Mouse (Mus musculus) ES-Bruce4 (cell line): ENCODE data around the gene 1700012B07Rik. TPM values are rescaled to one million over a fixed set of nuclear protein-coding genes. Genes with fewer than 3 reads are reported as not detected.

Experiments
- H3K27ac ChIP-seq: 2 replicates; pipeline ENCODE4 v1.5.1; 2012; ENCODE audit warnings: low read length, inconsistent platforms; ENCODE audit not compliant: insufficient read depth
- H3K27me3 ChIP-seq: 2 replicates; pipeline ENCODE4 v1.6.1; 2012; ENCODE audit warnings: mild to moderate bottlenecking, low read length, inconsistent platforms; ENCODE audit not compliant: control insufficient read depth, poor library complexity, insufficient read depth, severe bottlenecking
- H3K36me3 ChIP-seq: 2 replicates; pipeline ENCODE4 v1.6.1; 2012; ENCODE audit warnings: inconsistent platforms, mild to moderate bottlenecking, low read length, moderate library complexity; ENCODE audit not compliant: control insufficient read depth, poor library complexity, insufficient read depth, severe bottlenecking
- H3K4me1 ChIP-seq: one replicate; pipeline ENCODE4 v1.8.1; 2011; ENCODE audit warnings: low read length; ENCODE audit not compliant: control insufficient read depth, insufficient read depth
- H3K4me3 ChIP-seq: 2 replicates; pipeline ENCODE4 v1.5.1; 2011; ENCODE audit warnings: low read depth, mild to moderate bottlenecking, low read length
- H3K9ac ChIP-seq: 2 replicates; pipeline ENCODE4 v1.6.1; 2012; ENCODE audit warnings: low read depth, mild to moderate bottlenecking, inconsistent platforms; ENCODE audit not compliant: poor library complexity, severe bottlenecking
- H3K9me3 ChIP-seq: replicated peaks from 2 replicates; pipeline ENCODE4 v1.6.1; 2012; ENCODE audit warnings: mild to moderate bottlenecking, low read length, inconsistent platforms; ENCODE audit not compliant: control insufficient read depth, poor library complexity, insufficient read depth, severe bottlenecking
- CTCF ChIP-seq: IDR thresholded peaks from one replicate; pipeline ENCODE4 v1.8.1; 2011; ENCODE audit warnings: low read depth, low read length
- EP300 ChIP-seq: IDR thresholded peaks from 2 replicates; pipeline ENCODE4 v1.6.1; 2011; ENCODE audit warnings: low read depth, low read length; ENCODE audit not compliant: insufficient read depth
- POLR2A ChIP-seq: IDR thresholded peaks from one replicate; pipeline ENCODE4 v1.8.1; 2011; ENCODE audit warnings: low read length; ENCODE audit not compliant: insufficient read depth
- polyA plus RNA-seq: library from polyadenylated mRNA; stranded (reverse); fragments of >200 nt; gene quantifications from 2 replicates; pipeline ENCODE4 v1.2.4, GENCODE M21; 2011; ENCODE audit warnings: low read depth; ENCODE audit not compliant: missing spikeins, insufficient read depth, insufficient read length

1700012B07Rik gene
- not detected in 2 replicates for polyA plus RNA-seq

DNA sequence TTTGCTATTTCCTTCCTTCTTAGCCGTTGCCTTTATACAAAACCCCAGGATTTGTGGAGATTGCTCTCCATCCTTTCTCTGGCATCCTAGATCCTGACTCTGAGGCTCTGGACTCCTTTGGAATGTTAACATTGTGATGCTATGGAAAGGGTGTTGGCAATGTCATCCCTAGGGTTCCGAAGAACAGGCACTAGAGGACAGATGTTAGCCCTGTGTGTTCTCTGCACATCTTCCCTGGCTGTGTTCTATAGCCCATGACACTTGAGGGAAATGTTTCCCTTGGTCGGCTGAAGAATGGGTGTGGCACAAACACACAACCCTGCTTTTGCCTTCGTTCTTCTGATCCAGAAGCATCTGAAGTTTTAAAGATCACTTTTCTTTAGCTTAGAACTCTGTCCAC lies at the start of gene 1700012B07Rik:
Gene 1700012B07Rik (minus strand): TSS at position 101 of the 400 bp plus-strand sequence.
- Histone ChIP-seq H3K9ac (no peak within 1 kb of the TSS), H3K27me3 (no peaks in the 10 kb centered on the region), H3K36me3 (no peaks in the 10 kb centered on the region), H3K4me3 (no peak within 1 kb of the TSS), H3K27ac (no peak within 1 kb of the TSS), H3K4me1 (no peaks in the 10 kb centered on the region), H3K9me3 (no peaks in the 10 kb centered on the region)
- no peak for TF ChIP-seq POLR2A
- no peak for TF ChIP-seq CTCF
- no peak for TF ChIP-seq EP300

DNA sequence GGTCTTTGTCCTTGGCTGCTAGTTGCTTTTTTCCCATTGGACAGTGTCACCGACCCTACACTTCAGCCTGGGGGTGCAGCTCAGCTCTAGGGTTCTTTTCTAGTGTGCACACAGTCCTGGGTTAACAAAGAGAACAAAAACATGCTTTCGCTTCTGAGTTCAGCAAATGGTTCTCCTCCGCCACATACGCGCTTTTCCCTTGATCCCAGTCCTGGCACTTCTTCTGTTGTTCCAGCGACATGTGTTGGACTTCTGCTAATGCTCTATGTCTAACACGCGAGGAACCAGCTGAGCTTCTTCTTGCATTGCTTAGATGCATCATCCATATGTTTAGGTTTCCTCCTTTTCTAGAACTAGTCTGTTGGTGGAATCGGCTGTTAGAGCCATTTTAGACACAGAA lies 48.9 kb upstream of the 1700012B07Rik start:
- H3K27ac ChIP-seq = no peak overlapping the region

GRCm38 (mm10) chr11:109875834-109876233 lies 48.0 kb upstream of the 1700012B07Rik start:
- TF ChIP-seq CTCF (no peak), POLR2A (no peak), EP300 (no peak)
- Histone ChIP-seq H3K9ac (no peak overlapping the region), H3K9me3 (no peaks in the 10 kb centered on the region), H3K36me3 (no peaks in the 10 kb centered on the region), H3K27me3 (no peaks in the 10 kb centered on the region), H3K4me1 (no peaks in the 10 kb centered on the region), H3K27ac (no peak overlapping the region), H3K4me3 (no peak overlapping the region)

More for the DNA sequence above, 48.9 kb upstream of the 1700012B07Rik start:
- H3K9me3 ChIP-seq = no peaks in the 10 kb centered on the region
- H3K36me3 ChIP-seq = no peaks in the 10 kb centered on the region
- no peaks in the 10 kb centered on the region for H3K27me3 ChIP-seq
- no peak overlapping the region for H3K9ac ChIP-seq
- TF ChIP-seq POLR2A (no peak), CTCF (no peak), EP300 (no peak)
- H3K4me3 ChIP-seq = no peak overlapping the region
- H3K4me1 ChIP-seq = no peaks in the 10 kb centered on the region

DNA sequence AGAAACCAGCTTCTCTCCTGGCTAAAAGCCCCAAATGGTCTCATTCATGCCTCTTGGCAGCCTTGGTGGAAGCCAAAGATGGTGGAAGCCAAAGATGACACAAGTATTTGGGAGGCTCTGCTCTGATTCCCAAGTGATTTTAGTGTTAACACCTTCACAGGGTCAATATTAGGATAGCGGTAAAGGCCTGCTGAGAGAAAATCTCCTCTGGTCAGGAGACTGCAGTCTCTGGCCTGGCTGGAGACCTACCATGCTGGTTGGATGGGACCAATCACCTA lies 47.6 kb upstream of the 1700012B07Rik start:
- Histone ChIP-seq H3K27me3 (peaks cover under 1% of the 10 kb centered on the region; the same call in 1 of the 2 replicates), H3K4me3 (no peak overlapping the region), H3K9ac (no peak overlapping the region), H3K36me3 (no peaks in the 10 kb centered on the region), H3K9me3 (no peaks in the 10 kb centered on the region), H3K4me1 (no peaks in the 10 kb centered on the region), H3K27ac (no peak overlapping the region)
- TF ChIP-seq POLR2A = no peak
- no peak for TF ChIP-seq CTCF
- TF ChIP-seq EP300 = no peak

DNA sequence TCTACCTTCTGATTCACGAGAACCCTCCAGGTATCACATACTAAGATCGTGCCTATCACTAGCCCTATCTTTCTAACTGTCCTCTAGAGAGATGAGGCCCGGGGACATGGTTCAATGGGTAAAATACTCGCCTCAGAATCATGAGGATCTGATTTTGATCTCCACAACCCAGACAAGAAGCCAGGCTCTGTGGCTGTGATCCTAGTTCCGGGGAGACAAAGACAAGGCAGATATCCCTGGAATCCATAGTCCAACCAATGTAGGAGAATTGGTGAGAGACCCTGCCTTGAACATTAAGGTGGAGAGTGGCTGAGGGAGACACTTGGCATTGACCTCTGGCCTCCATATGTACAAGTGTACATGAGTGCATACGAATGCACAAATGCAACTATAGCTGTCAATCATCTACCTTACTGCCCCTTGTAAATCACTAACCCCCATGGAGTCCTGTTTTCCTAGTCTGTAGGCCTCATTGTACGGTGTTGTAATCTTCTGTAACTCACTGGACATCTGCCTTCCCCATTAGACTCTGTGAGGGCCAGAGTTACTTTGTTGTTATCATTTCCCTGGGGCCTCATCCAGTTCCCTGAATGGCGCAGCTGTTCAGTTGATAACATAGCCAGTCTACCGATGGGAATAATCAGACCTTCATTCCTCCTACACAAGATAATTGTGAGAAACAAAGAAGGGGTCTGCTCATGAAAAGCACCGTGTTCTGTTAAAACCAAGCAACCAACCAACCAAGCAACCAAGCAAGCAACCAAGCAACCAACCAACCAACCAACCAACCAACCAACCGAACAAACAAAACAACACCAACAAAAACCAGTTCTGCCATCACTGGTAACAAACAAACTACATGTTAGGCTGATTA lies 47.0 kb upstream of the 1700012B07Rik start:
- no peaks in the 10 kb centered on the region for H3K4me1 ChIP-seq
- H3K9ac ChIP-seq = no peak overlapping the region
- H3K27me3 ChIP-seq = peaks cover 1% of the 10 kb centered on the region; the same call in 1 of the 2 replicates
- TF ChIP-seq EP300 = no peak
- no peak for TF ChIP-seq POLR2A
- no peaks in the 10 kb centered on the region for H3K9me3 ChIP-seq
- no peak overlapping the region for H3K27ac ChIP-seq
- H3K36me3 ChIP-seq = no peaks in the 10 kb centered on the region
- no peak overlapping the region for H3K4me3 ChIP-seq

- H3K4me1 ChIP-seq = no peaks in the 10 kb centered on the region
- peaks cover 1% of the 10 kb centered on the region; the same call in 1 of the 2 replicates for H3K27me3 ChIP-seq
- H3K4me3 ChIP-seq = no peak overlapping the region
- no peak for TF ChIP-seq EP300
- no peak for TF ChIP-seq POLR2A
- TF ChIP-seq CTCF = no peak
- H3K9me3 ChIP-seq = no peaks in the 10 kb centered on the region
- no peak overlapping the region for H3K27ac ChIP-seq
- H3K36me3 ChIP-seq = no peaks in the 10 kb centered on the region
- no peak overlapping the region for H3K9ac ChIP-seq
Measured at GRCm38 (mm10) chr11:109873852-109874610, 46.2 kb upstream of the 1700012B07Rik start.
